Mouse (Mus musculus) stomach, embryonic 15.5 days (tissue): ENCODE data around the gene R3hdm2. TPM values are rescaled to one million over a fixed set of nuclear protein-coding genes. Genes with fewer than 3 reads are reported as not detected.

ENCODE experiments used
- ATAC-seq: fragments of 200-750 bp; cut with Nextera tagmentation; 2 replicates; pipeline ENCODE4 v1.8.0; 2017; ENCODE audit warnings: low read depth, moderate number of reproducible peaks, moderate TSS enrichment; ENCODE audit not compliant: insufficient read depth, low FRiP score
- H3K27ac ChIP-seq: fragments of 300-500 bp; sonication (generic); 2 replicates; pipeline ENCODE4 v1.5.1; 2015; ENCODE audit warnings: mild to moderate bottlenecking, inconsistent platforms
- H3K27me3 ChIP-seq: fragments of 300-500 bp; sonication (generic); replicated peaks from 2 replicates; pipeline ENCODE4 v1.6.1; 2015; ENCODE audit warnings: inconsistent platforms
- H3K36me3 ChIP-seq: fragments of 300-500 bp; sonication (generic); 2 replicates; pipeline ENCODE4 v1.6.1; 2015; ENCODE audit warnings: inconsistent platforms
- H3K4me1 ChIP-seq: fragments of 300-500 bp; sonication (generic); 2 replicates; pipeline ENCODE4 v1.6.1; 2015; ENCODE audit warnings: inconsistent platforms
- H3K4me2 ChIP-seq: fragments of 300-500 bp; sonication (generic); 2 replicates; pipeline ENCODE4 v1.6.1; 2015; ENCODE audit warnings: mild to moderate bottlenecking, inconsistent platforms
- H3K4me3 ChIP-seq: fragments of 300-500 bp; sonication (generic); replicated peaks from 2 replicates; pipeline ENCODE4 v1.5.1; 2015; ENCODE audit warnings: inconsistent platforms
- H3K9ac ChIP-seq: fragments of 300-500 bp; sonication (generic); 2 replicates; pipeline ENCODE4 v1.6.1; 2015; ENCODE audit warnings: inconsistent platforms
- H3K9me3 ChIP-seq: fragments of 300-500 bp; sonication (generic); 2 replicates; pipeline ENCODE4 v1.6.1; 2016; ENCODE audit warnings: inconsistent platforms
- WGBS: fragments of 180-500 bp; shearing (Covaris S2); methylation state at CpG from one replicate; pipeline ENCODE4 v1.1.7; 2015; 5-methylcytosine and 5-hydroxymethylcytosine counted together
- polyA plus RNA-seq: library from polyadenylated mRNA; unstranded; fragments of >200 nt; fragmentation: Nextera tagmentation; extraction: Ambion mirVana; gene quantifications from 2 replicates; pipeline ENCODE4 v1.2.1, GENCODE M21; 2015

Gene R3hdm2
- polyA plus RNA-seq, 1 experiment from 2014 or later, result 26.5 TPM

GRCm38 (mm10) chr10:127355336-127355735 lies 24.8 kb upstream of the R3hdm2 start:
- no peak overlapping the region for H3K27ac ChIP-seq
- no peak overlapping the region for H3K4me2 ChIP-seq
- no peaks in the 10 kb centered on the region for H3K27me3 ChIP-seq
- 68% methylated on average over 10 of the region's 10 CpGs for WGBS
- H3K36me3 ChIP-seq, result no peaks in the 10 kb centered on the region
- no peaks in the 10 kb centered on the region for H3K9me3 ChIP-seq
- no peak for ATAC-seq
- no peak overlapping the region for H3K4me3 ChIP-seq
- 0 out of 2 replicates have a peak, but pooled peaks cover 2% of the 10 kb centered on the region for H3K4me1 ChIP-seq
- no peak overlapping the region for H3K9ac ChIP-seq

GRCm38 (mm10) chr10:127360714-127361113 lies 19.4 kb upstream of the R3hdm2 start:
- Histone ChIP-seq H3K27me3 (no peaks in the 10 kb centered on the region), H3K9me3 (no peaks in the 10 kb centered on the region), H3K4me1 (no peaks in the 10 kb centered on the region), H3K4me2 (no peak overlapping the region), H3K4me3 (no peak overlapping the region), H3K36me3 (no peaks in the 10 kb centered on the region), H3K27ac (no peak overlapping the region), H3K9ac (no peak overlapping the region)
- 81% methylated on average over 3 of the region's 3 CpGs for WGBS
- no peak for ATAC-seq

- no peaks in the 10 kb centered on the region for H3K27me3 ChIP-seq
- no peak overlapping the region for H3K4me3 ChIP-seq
- H3K9me3 ChIP-seq, result no peaks in the 10 kb centered on the region
- WGBS, result 72% methylated on average over 5 of the region's 5 CpGs
- H3K4me1 ChIP-seq, result no peaks in the 10 kb centered on the region
- no peaks in the 10 kb centered on the region for H3K36me3 ChIP-seq
- H3K27ac ChIP-seq, result no peak overlapping the region
- ATAC-seq, result no peak
- H3K4me2 ChIP-seq, result no peak overlapping the region
- no peak overlapping the region for H3K9ac ChIP-seq
Measured at GRCm38 (mm10) chr10:127367116-127367515, 13.0 kb upstream of the R3hdm2 start.

GRCm38 (mm10) chr10:127368273-127368672 lies 11.9 kb upstream of the R3hdm2 start:
- no peaks in the 10 kb centered on the region for H3K9me3 ChIP-seq
- no peaks in the 10 kb centered on the region for H3K27me3 ChIP-seq
- 44% methylated on average over 2 of the region's 2 CpGs for WGBS
- no peak for ATAC-seq
- H3K27ac ChIP-seq, result no peak overlapping the region
- H3K4me3 ChIP-seq, result no peak overlapping the region
- no peaks in the 10 kb centered on the region for H3K4me1 ChIP-seq
- no peak overlapping the region for H3K4me2 ChIP-seq
- H3K9ac ChIP-seq, result no peak overlapping the region
- no peaks in the 10 kb centered on the region for H3K36me3 ChIP-seq

- Histone ChIP-seq H3K27me3 (no peaks in the 10 kb centered on the region), H3K4me2 (no peak within 1 kb of the TSS), H3K36me3 (no peaks in the 10 kb centered on the region), H3K4me3 (no peak within 1 kb of the TSS), H3K9ac (no peak within 1 kb of the TSS), H3K9me3 (no peaks in the 10 kb centered on the region), H3K4me1 (no peaks in the 10 kb centered on the region), H3K27ac (no peak within 1 kb of the TSS)
- no peak for ATAC-seq
- WGBS, result 76% methylated on average over 22 of the region's 22 CpGs
Measured at GRCm38 (mm10) chr10:127369834-127370820, 10.0 kb upstream of the R3hdm2 start, which contains the start of gene Inhbc. TSS of gene Inhbc (minus strand) at chr10:127370431.

- no peak for ATAC-seq
- no peaks in the 10 kb centered on the region for H3K4me1 ChIP-seq
- WGBS, result 75% methylated on average over 2 of the region's 2 CpGs
- H3K4me2 ChIP-seq, result no peak overlapping the region
- no peaks in the 10 kb centered on the region for H3K36me3 ChIP-seq
- no peak overlapping the region for H3K9ac ChIP-seq
- no peak overlapping the region for H3K27ac ChIP-seq
- no peaks in the 10 kb centered on the region for H3K9me3 ChIP-seq
- no peak overlapping the region for H3K4me3 ChIP-seq
- no peaks in the 10 kb centered on the region for H3K27me3 ChIP-seq
Measured at GRCm38 (mm10) chr10:127371023-127371422, 9.1 kb upstream of the R3hdm2 start.

GRCm38 (mm10) chr10:127377700-127378099 lies 2.4 kb upstream of the R3hdm2 start:
- Histone ChIP-seq H3K4me2 (no peak overlapping the region), H3K9ac (no peak overlapping the region), H3K4me1 (no peaks in the 10 kb centered on the region), H3K36me3 (no peaks in the 10 kb centered on the region), H3K27me3 (no peaks in the 10 kb centered on the region), H3K4me3 (no peak overlapping the region), H3K9me3 (no peaks in the 10 kb centered on the region), H3K27ac (peak overlapping the region; percentile 51; the same call in 1 of the 2 replicates)
- ATAC-seq, result peak; percentile 15; the same call in 1 of the 2 replicates
- 53% methylated on average over 3 of the region's 3 CpGs for WGBS

- no peaks in the 10 kb centered on the region for H3K9me3 ChIP-seq
- H3K36me3 ChIP-seq, result no peaks in the 10 kb centered on the region
- WGBS, result 84% methylated on average over 8 of the region's 8 CpGs
- peak overlapping the region; percentile 65 for H3K4me3 ChIP-seq
- peak overlapping the region; percentile 57 for H3K4me2 ChIP-seq
- peak overlapping the region; percentile 48; the same call in 1 of the 2 replicates for H3K9ac ChIP-seq
- no peaks in the 10 kb centered on the region for H3K4me1 ChIP-seq
- no peaks in the 10 kb centered on the region for H3K27me3 ChIP-seq
- ATAC-seq, result no peak
- H3K27ac ChIP-seq, result peak overlapping the region; percentile 93; the same call in 1 of the 2 replicates
Measured at GRCm38 (mm10) chr10:127379654-127380053, 473 bp upstream of the R3hdm2 start.

- Histone ChIP-seq H3K4me1 (no peaks in the 10 kb centered on the region), H3K36me3 (no peaks in the 10 kb centered on the region), H3K27me3 (no peaks in the 10 kb centered on the region), H3K27ac (peak overlapping the region; percentile 93), H3K4me2 (peak overlapping the region; percentile 52), H3K4me3 (peak overlapping the region; percentile 65), H3K9me3 (no peaks in the 10 kb centered on the region), H3K9ac (peak overlapping the region; percentile 69)
- ATAC-seq, result peak; percentile 76
- WGBS, result 2% methylated on average over 33 of the region's 79 CpGs
Measured at GRCm38 (mm10) chr10:127380767-127381742, 928 bp downstream of the R3hdm2 start.

- H3K27ac ChIP-seq, result peak overlapping the region; percentile 93; the same call in 1 of the 2 replicates
Measured at GRCm38 (mm10) chr10:127381743-127382134, 1.6 kb downstream of the R3hdm2 start.

GRCm38 (mm10) chr10:127391774-127392173 lies 11.6 kb downstream of the R3hdm2 start:
- Histone ChIP-seq H3K9me3 (no peaks in the 10 kb centered on the region), H3K27me3 (no peaks in the 10 kb centered on the region), H3K4me3 (no peak overlapping the region), H3K4me2 (no peak overlapping the region), H3K27ac (no peak overlapping the region), H3K4me1 (no peaks in the 10 kb centered on the region), H3K9ac (no peak overlapping the region), H3K36me3 (peaks cover 8% of the 10 kb centered on the region; the same call in 1 of the 2 replicates)
- 80% methylated on average over 6 of the region's 6 CpGs for WGBS
- no peak for ATAC-seq

More at GRCm38 (mm10) chr10:127381743-127382134, 1.6 kb downstream of the R3hdm2 start:
- H3K9ac ChIP-seq, result no peak overlapping the region
- peak overlapping the region; percentile 52 for H3K4me2 ChIP-seq
- 50% methylated on average over 2 of the region's 2 CpGs for WGBS
- no peaks in the 10 kb centered on the region for H3K27me3 ChIP-seq
- no peaks in the 10 kb centered on the region for H3K36me3 ChIP-seq
- peak overlapping the region; percentile 65 for H3K4me3 ChIP-seq
- H3K9me3 ChIP-seq, result no peaks in the 10 kb centered on the region
- H3K4me1 ChIP-seq, result no peaks in the 10 kb centered on the region
- no peak for ATAC-seq
